Mouse (Mus musculus): Measurements from ENCODE around the gene Nup133. TPM values are rescaled to one million over a fixed set of nuclear protein-coding genes. Genes with fewer than 3 reads are reported as not detected.

The Nup133 gene
- polyA plus RNA-seq, 1 experiment, result 21.0 TPM

- H3K27ac ChIP-seq (ENCODE audit: insufficient read depth, low read length), result no peak overlapping the region
- TF ChIP-seq POLR2A (IDR thresholded peaks at IDR 0.05; ENCODE audit: extremely low read depth, insufficient read depth, low read length) (no peak), CTCF (IDR thresholded peaks at IDR 0.05; ENCODE audit: extremely low read depth, insufficient read depth, low read length) (no peak)
Observed at GRCm38 (mm10) chr8:123959473-123959872, 10.4 kb upstream of the Nup133 start.

DNA sequence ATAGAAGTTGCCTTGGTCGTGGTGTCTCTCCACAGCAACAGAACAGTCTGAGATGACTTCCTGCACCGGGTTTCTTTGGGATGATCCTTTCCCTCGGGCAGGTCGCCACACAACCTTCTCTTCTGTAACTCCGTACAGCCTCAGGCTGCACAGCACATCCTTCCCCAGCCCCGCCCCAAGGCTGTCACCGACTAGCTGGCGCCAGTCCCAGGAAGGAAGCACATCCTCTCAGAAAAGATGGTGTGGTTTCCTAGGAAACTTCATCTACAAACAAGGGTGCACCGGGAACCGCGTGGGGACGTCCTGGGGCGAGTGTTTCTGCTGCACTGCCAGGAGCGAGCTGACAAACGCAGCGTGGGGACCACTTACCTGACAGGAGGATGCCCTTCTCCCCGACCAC lies 9.1 kb upstream of the Nup133 start:
- H3K4me3 ChIP-seq (ENCODE audit: insufficient read depth, low read length), result no peak overlapping the region
- H3K27ac ChIP-seq (ENCODE audit: insufficient read depth, low read length), result no peak overlapping the region
- TF ChIP-seq POLR2A (IDR thresholded peaks at IDR 0.05; ENCODE audit: extremely low read depth, insufficient read depth, low read length) (no peak), CTCF (IDR thresholded peaks at IDR 0.05; ENCODE audit: extremely low read depth, insufficient read depth, low read length) (no peak)
- H3K4me1 ChIP-seq (ENCODE audit: control insufficient read depth, insufficient read depth, low read length), result no peaks in the 10 kb centered on the region

More at GRCm38 (mm10) chr8:123959473-123959872, 10.4 kb upstream of the Nup133 start:
- no peak overlapping the region for H3K4me3 ChIP-seq (ENCODE audit: insufficient read depth, low read length)
- H3K4me1 ChIP-seq (ENCODE audit: control insufficient read depth, insufficient read depth, low read length), result no peaks in the 10 kb centered on the region

- Histone ChIP-seq H3K4me1 (ENCODE audit: control insufficient read depth, insufficient read depth, low read length) (no peaks in the 10 kb centered on the region), H3K4me3 (ENCODE audit: insufficient read depth, low read length) (no peak overlapping the region), H3K27ac (ENCODE audit: insufficient read depth, low read length) (no peak overlapping the region)
- TF ChIP-seq CTCF (IDR thresholded peaks at IDR 0.05; ENCODE audit: extremely low read depth, insufficient read depth, low read length), result no peak
- TF ChIP-seq POLR2A (IDR thresholded peaks at IDR 0.05; ENCODE audit: extremely low read depth, insufficient read depth, low read length), result no peak
Observed at GRCm38 (mm10) chr8:123954246-123954645, 5.2 kb upstream of the Nup133 start.

DNA sequence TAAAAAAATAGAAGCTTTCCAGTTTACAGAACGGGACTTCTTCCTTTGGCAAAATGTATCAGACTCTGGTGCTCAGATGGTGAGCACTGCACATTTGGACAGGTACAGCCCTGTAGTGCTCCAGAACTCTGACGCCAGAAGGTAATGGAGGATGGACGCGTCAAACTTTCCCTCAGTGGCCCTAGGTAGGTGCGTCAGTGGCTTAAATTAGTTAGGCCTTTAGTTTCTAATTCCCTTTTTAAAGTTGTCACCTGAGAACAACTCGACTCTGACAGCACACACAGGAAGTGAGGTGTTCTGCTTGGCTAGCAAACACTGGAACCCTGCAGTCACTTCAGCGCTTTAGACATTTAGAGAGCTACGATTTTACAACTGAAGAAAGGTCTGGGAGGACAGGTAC lies 4.6 kb upstream of the Nup133 start:
- Histone ChIP-seq H3K27ac (ENCODE audit: insufficient read depth, low read length) (no peak overlapping the region), H3K4me3 (ENCODE audit: insufficient read depth, low read length) (no peak overlapping the region), H3K4me1 (ENCODE audit: control insufficient read depth, insufficient read depth, low read length) (no peaks in the 10 kb centered on the region)
- TF ChIP-seq CTCF (IDR thresholded peaks at IDR 0.05; ENCODE audit: extremely low read depth, insufficient read depth, low read length) (no peak), POLR2A (IDR thresholded peaks at IDR 0.05; ENCODE audit: extremely low read depth, insufficient read depth, low read length) (no peak)

GRCm38 (mm10) chr8:123950077-123950802 lies 1.2 kb upstream of the Nup133 start:
- TF ChIP-seq POLR2A (IDR thresholded peaks at IDR 0.05; ENCODE audit: extremely low read depth, insufficient read depth, low read length) (no peak), CTCF (IDR thresholded peaks at IDR 0.05; ENCODE audit: extremely low read depth, insufficient read depth, low read length) (peak; percentile 64)
- Histone ChIP-seq H3K4me3 (ENCODE audit: insufficient read depth, low read length) (peak overlapping the region; percentile 63), H3K27ac (ENCODE audit: insufficient read depth, low read length) (no peak overlapping the region), H3K4me1 (ENCODE audit: control insufficient read depth, insufficient read depth, low read length) (peaks cover 2% of the 10 kb centered on the region)

DNA sequence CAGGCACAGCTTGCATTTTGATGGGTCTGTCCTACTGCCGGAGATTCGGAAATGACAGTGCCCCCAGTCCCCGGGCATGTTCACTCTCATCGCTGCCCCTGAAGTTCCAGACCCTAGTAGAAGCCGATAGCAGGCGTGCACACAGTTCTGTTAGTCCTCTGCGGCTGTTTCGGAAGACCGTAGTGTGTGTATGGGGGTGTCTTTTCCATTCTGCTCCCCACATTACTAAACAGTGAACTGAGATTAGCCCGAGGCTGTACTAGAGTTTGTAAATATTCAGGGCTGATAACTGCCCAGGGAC lies 571 bp upstream of the Nup133 start:
- peak overlapping the region; percentile 63 for H3K4me3 ChIP-seq (ENCODE audit: insufficient read depth, low read length)
- H3K4me1 ChIP-seq (ENCODE audit: control insufficient read depth, insufficient read depth, low read length), result peaks cover 2% of the 10 kb centered on the region
- no peak for TF ChIP-seq CTCF (IDR thresholded peaks at IDR 0.05; ENCODE audit: extremely low read depth, insufficient read depth, low read length)
- H3K27ac ChIP-seq (ENCODE audit: insufficient read depth, low read length), result no peak overlapping the region

- H3K27ac ChIP-seq (ENCODE audit: insufficient read depth, low read length), result no peak overlapping the region
- no peak overlapping the region for H3K4me3 ChIP-seq (ENCODE audit: insufficient read depth, low read length)
- H3K4me1 ChIP-seq (ENCODE audit: control insufficient read depth, insufficient read depth, low read length), result no peaks in the 10 kb centered on the region
- TF ChIP-seq CTCF (IDR thresholded peaks at IDR 0.05; ENCODE audit: extremely low read depth, insufficient read depth, low read length) (no peak), POLR2A (IDR thresholded peaks at IDR 0.05; ENCODE audit: extremely low read depth, insufficient read depth, low read length) (no peak)
Observed at GRCm38 (mm10) chr8:123929026-123929425, 20.0 kb downstream of the Nup133 start.

DNA sequence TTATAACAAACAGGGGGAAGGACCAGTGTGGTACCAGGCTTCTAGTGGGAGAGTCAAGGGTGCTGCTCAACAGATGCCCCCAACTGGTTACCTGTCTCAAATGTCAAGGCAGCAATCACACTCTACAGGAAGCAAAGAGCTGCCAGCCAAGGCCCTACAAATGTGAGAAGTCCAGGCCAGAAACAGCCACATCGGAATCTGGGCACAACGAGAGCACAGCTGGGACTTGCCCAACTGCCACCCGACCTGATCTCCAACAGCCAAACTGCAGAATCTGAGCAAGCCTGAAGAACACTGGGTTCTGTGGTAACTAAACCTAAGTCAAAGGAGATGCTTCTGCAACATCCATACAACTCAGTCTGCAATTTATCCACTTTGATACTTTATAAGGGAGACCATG lies 23.4 kb downstream of the Nup133 start:
- no peak overlapping the region for H3K27ac ChIP-seq (ENCODE audit: insufficient read depth, low read length)
- no peak overlapping the region for H3K4me3 ChIP-seq (ENCODE audit: insufficient read depth, low read length)
- no peak for TF ChIP-seq POLR2A (IDR thresholded peaks at IDR 0.05; ENCODE audit: extremely low read depth, insufficient read depth, low read length)
- no peak for TF ChIP-seq CTCF (IDR thresholded peaks at IDR 0.05; ENCODE audit: extremely low read depth, insufficient read depth, low read length)
- H3K4me1 ChIP-seq (ENCODE audit: control insufficient read depth, insufficient read depth, low read length), result no peaks in the 10 kb centered on the region

GRCm38 (mm10) chr8:123924719-123925118 lies 24.3 kb downstream of the Nup133 start:
- no peaks in the 10 kb centered on the region for H3K4me1 ChIP-seq (ENCODE audit: control insufficient read depth, insufficient read depth, low read length)
- no peak for TF ChIP-seq POLR2A (IDR thresholded peaks at IDR 0.05; ENCODE audit: extremely low read depth, insufficient read depth, low read length)
- TF ChIP-seq CTCF (IDR thresholded peaks at IDR 0.05; ENCODE audit: extremely low read depth, insufficient read depth, low read length), result peak; percentile 99
- no peak overlapping the region for H3K27ac ChIP-seq (ENCODE audit: insufficient read depth, low read length)
- no peak overlapping the region for H3K4me3 ChIP-seq (ENCODE audit: insufficient read depth, low read length)

DNA sequence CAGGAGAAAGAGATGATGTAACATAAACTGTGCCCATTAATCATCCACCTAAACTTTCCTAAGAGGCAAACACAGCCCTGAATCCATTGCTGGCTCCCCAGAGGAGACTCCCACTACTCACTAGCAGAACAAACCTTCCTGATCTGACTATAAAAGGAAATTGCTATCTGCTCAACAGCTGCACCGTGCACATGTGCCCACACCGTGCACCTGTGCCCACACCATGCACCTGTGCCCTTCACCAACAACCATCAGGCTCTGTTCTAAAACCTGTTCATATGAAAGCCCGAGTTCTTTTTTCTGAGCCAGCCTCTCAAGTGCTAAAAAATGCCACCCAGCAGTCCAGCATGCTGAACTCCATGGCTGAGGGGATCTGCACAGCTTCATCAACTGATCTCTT lies 34.4 kb downstream of the Nup133 start:
- no peak overlapping the region for H3K4me3 ChIP-seq (ENCODE audit: insufficient read depth, low read length)
- TF ChIP-seq POLR2A (IDR thresholded peaks at IDR 0.05; ENCODE audit: extremely low read depth, insufficient read depth, low read length), result no peak
- no peak for TF ChIP-seq CTCF (IDR thresholded peaks at IDR 0.05; ENCODE audit: extremely low read depth, insufficient read depth, low read length)
- no peak overlapping the region for H3K27ac ChIP-seq (ENCODE audit: insufficient read depth, low read length)
- 0 out of 2 replicates have a peak, but pooled peaks cover 1% of the 10 kb centered on the region for H3K4me1 ChIP-seq (ENCODE audit: control insufficient read depth, insufficient read depth, low read length)
